Mouse (Mus musculus): ENCODE measurements around the gene Nemf.
"Not testable (repeated sequence)": the region's sequence is repeated elsewhere in the genome, so short reads cannot be mapped to it uniquely, and the experiment has no call there.

Nemf gene

DNA sequence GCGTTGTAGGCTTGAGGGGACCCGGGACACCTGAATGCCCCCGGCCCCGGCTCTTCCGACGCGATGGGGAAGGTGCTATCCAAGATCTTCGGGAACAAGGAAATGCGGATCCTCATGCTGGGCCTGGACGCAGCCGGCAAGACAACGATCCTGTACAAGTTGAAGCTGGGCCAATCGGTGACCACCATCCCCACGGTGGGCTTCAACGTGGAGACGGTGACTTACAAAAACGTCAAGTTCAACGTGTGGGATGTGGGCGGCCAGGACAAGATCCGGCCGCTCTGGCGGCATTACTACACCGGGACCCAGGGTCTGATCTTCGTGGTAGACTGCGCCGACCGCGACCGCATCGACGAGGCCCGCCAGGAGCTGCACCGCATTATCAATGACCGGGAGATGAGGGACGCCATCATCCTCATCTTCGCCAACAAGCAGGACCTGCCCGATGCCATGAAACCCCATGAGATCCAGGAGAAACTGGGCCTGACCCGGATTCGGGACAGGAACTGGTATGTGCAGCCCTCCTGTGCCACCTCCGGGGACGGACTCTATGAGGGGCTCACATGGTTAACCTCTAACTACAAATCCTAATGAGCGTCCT lies 15.9 kb upstream of the Nemf start:
- no peak for DNase-seq (ENCODE audit: low spot score)

DNA sequence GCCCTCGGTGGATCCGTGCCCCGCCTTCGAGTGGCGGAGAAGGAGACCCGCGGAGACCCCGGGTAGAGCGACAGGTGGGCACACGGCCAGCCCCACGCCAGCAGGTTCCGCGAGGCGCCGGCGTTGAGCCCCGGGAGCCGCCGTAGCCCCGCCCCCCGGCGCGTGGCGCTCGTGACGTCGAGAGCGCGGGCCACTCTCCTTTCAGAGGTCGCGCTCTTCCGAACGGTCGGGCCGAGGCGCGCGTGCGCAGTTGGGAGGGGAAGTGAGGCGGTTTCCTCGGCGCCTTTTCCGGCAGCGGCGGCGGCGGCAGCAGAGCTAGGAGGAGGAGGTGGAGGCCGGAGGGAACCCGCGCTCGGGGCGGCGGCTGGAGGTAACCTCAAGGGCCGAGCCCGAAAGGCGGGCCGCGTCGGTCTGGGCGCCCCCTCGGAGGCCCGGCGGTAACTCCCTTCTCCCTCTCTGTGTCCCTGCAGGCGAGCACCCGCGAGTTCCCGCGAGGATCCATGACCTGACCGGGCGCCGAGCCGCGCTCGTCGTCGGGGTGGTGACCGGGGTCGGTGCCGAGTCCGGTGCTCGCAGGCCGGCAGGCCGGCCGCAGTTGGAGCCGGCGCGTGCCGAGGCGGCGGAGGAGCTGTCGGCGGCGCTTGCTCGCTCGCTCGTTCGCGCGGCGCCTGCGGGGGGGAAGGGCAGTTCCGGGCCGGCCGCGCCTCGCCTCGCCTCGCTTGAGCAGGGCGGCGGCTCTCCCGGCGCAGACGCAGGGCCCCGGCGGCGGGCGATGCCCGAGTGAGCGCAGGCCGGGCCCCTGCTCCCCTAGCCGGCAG lies 15.1 kb upstream of the Nemf start, which contains the start of the genes Arf6 and Gm9887:
Arf6 (plus strand) TSS at position 297 of the 818 bp plus-strand sequence.
Gm9887 (minus strand) TSS at position 605 of the 818 bp plus-strand sequence.
- peak; percentile 99 for DNase-seq (ENCODE audit: low spot score)

DNA sequence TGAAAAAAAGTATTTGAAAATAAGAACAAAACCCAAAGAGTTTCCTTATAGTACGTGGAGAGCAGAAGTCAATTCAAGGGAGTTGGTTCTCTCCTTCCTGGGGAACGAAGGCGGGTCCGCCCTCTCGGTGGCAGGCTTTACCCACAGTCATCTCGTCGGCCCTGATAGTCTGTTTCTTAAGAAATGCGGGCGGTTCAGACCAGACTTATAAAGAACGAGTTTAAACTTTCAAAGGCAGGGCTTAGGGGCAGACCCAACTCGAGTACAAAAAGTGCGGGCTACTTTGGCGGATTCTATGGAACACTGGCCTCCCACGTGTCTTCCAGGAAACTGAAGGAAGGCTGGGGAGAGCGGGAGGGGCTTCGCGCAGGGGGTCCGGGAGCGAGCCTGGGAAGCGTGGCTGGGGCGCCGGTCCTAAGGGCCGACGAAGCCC lies 14.5 kb upstream of the Nemf start:
- no peak for DNase-seq (ENCODE audit: low spot score)

DNA sequence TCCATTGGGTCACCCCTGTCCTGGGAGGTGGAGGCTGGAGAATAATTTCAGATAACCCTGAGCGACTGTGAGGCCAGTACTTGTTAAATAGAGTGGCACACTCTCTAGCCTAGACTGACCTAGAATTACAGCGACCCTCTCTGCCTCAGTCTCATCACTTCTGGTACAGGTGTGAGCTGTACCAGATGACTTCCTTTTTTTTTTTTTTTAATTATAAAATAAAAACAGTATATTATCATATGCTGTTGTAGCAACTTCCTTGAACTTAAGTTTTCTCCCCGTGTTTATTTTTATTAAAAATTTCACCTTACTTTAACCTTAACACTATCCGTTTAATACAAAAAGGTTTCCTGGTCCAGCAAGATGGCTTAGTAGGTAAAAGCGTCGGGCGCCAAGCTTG lies 14.0 kb upstream of the Nemf start:
- no peak for DNase-seq (ENCODE audit: low spot score)

DNA sequence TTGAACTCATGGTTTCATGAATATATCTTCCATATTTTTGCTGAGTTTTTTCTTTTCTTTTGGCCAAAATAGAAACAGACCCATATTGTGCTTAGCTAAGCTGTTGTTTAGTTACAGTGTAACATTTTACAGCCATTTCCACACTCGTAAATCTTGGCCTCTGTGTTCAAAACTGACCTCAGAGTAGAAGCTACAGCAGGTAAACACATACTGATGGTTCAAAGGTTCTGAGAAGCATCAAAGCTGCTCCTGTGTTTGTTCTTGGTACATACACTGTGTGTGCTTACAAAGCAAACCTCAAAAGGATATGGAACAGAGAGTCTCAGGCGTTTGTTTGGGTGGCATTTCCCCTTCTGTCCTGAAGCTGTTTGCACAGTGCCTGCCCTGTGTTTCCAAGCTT lies 10.6 kb upstream of the Nemf start:
- DNase-seq (ENCODE audit: low spot score) = no peak

DNA sequence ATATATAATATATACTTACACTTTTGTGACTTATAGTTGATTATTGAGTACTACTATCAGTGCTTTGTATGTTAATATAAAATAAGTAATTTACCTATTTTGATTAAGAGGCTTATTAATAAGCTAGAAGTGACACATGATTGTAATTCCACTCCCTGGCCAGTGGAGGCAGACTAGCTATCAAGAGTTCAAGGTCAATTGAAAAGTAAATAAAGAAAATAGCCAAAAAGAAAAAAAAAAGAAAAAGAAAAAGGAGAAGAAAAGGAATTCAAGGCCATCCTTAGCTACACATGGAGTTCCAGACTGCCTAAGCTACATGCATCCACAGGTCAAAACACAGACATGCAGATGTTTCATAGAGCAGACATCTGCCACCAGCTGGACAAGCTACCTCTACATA lies 9.5 kb upstream of the Nemf start:
- no peak for DNase-seq (ENCODE audit: low spot score)

DNA sequence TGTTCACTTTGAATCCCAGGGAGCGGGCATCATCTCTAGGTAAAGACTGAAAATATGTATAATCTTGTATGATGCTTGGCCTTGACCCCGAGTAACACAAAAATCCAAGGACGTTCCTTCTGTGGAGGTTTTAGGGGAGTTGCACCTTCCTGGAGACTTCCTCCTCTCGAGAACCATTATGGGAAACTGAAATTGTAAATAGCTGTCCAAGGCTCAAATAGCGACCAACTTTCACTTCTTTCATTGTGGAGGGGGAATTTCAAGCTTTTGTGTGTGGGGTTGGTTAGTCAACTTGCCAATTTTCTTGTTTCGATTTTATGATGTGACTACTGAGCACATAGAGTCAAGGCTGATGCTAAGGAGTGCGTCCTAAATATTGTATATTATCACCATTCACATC lies 8.8 kb upstream of the Nemf start:
- DNase-seq (ENCODE audit: low spot score) = no peak

DNA sequence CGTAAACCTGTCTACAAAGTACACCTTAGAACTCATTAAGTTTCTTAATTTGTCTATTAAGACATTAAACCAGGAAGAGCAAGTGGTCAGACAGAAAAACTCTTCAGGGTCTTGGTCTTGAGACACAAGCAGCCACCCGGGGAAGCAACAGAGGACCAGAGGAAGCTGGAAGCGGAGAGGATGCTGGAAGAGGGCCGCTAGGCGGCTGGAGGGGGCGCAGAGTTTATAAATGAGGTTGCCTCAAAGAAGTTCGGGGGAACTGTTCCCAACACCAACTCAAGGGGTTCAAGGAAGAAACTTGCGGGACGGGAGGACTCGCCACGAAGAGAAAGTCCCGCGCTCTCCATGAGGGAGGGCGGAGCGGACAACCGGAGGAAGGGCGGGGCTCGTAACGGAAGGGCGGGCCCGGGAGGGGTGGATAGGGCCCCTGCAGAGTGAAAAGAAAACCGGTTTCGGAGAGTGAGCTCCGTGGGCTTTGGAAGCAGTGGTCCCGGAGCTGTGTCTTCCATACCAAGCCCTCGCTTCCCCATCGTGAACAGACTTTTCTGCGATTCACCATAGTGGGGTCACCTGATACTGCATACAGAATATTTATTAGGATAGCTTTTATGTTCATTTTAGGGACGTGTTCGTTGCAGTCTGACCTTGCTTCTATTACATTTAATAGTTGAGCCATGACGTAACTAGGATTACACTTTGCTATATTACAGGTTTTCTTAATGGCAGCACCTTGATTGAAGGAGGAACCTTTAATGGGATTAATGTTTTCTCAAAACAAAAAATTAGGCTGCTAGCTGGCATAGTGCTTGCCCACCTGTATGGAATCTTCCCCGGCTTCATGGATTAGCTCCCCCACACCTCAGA lies 7.2 kb upstream of the Nemf start:
- DNase-seq (ENCODE audit: low spot score) = peak; percentile 84

DNA sequence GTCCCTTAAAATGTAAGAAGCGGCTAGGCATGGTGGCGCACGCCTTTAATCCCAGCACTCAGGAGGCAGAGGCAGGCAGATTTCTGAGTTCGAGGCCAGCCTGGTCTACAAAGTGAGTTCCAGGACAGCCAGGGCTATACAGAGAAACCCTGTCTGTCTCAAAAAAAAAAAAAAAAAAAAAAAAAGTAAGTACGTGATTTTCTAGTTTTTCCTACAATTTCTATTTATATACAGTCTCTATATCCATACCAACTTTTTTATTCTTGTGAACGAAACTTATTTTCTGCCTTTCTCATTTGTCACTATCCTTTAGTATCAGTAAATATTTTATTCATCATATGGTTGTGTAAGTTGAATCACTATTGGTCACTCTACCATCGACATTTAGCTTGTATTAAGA lies 6.1 kb upstream of the Nemf start:
- DNase-seq (ENCODE audit: low spot score) = not testable (repeated sequence)

DNA sequence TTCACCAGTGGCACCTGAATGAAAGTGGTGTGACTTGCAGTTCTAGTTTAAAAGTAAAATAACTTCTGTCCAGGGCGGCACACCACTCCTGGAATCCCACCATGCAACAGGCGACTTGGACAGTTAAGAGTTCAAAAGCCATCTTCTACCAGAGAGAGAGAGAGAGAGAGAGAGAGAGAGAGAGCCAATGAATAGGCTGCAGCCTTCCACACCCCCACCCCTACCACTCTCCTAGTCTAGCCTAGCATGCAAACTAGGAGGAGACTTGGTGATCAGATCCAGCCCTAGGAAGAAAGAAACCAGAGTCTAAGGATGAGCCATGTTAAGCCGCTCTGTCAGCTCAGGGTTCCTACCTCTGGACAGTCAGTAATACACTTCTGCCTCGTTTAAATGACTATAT lies 5.4 kb upstream of the Nemf start:
- no peak for DNase-seq (ENCODE audit: low spot score)

DNA sequence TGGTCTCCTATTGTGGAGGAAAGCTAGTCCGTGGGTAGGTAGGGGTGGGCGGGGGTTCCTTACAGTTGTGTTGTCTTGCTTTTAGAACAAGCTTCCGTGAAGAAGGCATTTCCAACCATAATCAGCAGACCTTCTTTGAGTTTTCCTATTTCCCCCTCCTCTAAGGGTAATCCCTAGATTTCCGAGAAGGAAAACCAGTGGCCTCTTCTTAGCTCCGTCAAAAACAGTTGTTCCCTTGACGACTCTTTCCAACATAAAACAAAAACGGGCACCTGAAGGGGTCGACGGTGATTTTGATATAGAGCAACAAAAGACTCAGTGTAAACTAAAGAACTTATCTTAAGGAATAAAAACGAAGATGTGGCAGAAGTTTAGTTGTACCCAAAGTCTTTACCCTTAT lies 5.0 kb upstream of the Nemf start:
- DNase-seq (ENCODE audit: low spot score) = no peak

DNA sequence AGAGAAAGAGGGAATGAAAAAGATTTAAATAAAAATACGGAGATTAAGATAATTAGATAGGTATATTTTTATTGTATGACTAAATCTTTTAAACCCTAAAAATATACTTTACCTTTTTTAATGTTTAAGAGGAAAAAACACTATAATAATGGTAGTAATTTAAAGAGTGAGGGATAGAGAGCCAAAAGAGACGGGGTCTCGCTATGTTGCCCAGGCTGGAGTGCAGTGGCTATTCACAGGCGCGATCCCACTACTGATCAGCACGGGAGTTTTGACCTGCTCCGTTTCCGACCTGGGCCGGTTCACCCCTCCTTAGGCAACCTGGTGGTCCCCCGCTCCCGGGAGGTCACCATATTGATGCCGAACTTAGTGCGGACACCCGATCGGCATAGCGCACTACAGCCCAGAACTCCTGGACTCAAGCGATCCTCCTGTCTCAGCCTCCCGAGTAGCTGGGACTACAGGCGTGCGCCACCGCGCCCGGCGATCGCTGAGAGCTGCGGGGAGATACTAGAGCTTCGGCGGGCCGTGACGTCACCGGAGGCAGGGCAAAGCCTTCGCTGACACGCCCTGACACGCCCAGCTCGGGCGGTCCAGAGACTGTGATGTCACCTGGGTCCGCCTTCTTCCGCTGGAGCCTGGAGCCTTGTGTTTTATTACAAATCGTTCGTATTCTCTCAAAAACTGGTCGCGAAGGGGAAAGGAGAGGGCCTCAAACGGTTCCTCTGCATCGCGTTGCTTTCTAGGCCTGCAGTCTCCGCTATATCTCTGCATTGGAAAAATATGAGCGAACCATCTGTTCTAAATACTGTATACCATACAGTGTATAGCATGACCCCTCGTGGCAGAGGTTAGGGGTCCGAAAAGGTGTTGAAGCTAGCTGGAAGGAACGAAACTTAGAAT lies 4.3 kb upstream of the Nemf start:
- DNase-seq (ENCODE audit: low spot score) = peak; percentile 99

DNA sequence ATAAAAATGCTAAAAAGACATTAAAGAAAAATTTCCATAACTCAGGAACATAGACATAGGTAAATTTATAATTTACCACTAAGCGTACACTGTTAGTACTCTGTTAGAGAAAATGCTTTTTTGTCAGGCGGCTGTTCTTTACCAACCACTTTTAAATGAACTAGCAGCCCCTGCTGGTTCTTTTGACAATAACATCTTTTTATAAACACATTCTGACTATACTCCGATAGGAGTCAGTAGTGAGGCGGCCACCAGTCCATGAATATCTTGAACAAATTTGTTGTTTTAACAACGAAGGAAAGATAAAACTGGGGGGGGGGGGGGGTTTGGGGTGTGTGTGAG lies 3.7 kb upstream of the Nemf start:
- peak; percentile 13 for DNase-seq (ENCODE audit: low spot score)

DNA sequence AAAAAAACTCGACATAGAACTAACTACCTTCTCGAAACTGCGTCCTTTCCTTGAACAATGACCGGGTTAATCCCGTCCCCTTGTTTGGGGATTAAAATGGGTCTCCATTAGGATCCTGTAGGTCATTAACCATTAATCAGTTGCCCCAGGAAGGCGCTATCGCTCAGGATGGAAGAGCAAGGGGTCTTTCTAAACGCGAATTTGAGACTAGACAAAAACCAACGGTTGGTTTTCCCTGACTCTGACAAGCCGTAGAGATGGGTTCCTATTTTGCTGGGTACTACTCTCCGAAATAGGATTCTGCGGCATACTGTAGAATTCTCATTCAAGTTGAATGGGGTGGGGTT lies 308 bp upstream of the Nemf start:
- DNase-seq (ENCODE audit: low spot score) = no peak

DNA sequence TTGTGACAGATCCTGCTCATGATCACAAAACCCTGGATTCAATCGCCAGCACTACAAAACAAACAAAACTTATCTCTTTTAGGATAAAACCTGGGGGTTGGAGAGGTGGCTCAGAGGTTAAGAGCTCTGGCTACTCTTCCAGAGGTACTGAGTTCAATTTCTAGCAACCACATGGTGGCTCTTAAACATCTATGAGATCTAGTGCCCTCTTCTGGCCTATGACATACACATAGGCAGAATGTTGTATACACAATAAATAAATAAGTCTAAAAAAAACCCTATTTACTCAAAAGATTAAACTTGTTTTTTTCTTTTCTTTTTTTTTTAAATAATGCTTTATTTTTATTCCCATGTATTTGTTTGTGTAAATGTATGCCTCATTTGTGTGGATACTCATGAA lies 5.3 kb downstream of the Nemf start:
- DNase-seq (ENCODE audit: low spot score) = no peak

DNA sequence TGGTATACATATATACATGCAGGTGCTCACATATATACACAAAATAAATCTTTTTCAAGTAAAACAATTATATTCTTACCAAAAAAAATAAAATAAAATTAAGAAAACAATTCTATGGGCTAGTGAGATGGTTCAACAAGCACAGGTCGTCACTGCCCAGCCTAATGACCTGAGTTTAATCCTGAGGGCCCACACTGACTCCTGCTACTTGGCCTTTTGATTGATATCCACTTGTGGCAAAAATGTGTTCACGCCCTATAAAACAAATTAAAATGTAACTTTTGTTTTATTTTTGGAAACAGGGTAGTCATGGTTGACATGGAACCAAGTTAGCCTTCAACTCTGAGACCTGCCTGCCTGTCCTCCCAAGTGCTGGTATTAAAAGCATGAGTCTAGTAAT lies 7.0 kb downstream of the Nemf start:
- no peak for DNase-seq (ENCODE audit: low spot score)

DNA sequence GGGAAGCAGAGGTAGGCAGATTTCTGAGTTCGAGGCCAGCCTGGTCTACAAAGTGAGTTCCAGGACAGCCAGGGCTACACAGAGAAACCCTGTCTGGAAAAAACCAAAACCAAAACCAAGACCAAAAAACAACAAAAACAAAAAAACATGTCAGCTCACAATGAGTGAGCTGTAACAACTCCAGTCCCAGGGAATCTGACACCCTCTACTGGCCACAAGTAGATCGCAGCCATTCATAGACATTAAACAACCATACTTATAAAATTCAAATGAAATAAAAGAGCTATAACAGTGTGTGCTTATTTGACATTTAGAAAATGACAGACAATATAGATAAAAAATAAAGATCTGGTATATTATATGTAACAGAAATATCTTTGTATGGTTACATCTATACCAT lies 23.4 kb downstream of the Nemf start:
- no peak for DNase-seq (ENCODE audit: low spot score)

DNA sequence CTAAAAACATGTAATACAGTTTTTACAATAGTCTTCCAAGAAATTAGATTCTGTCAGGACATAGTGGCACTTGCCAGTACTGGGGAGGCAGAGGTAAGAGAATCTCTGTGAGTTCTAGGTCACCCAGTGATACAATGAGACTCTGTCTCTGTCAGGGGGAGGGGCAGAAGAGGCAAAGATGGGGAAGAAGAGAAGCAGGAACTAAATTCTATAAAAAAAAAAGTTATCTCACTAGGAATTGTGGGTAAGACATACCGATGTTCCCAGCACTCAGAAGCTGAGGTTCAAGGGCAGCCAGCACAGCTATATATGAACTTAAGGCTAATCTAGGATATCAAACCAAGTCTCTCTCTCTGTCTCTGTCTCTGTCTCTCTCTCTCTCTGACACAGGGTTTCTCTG lies 24.8 kb downstream of the Nemf start:
- DNase-seq (ENCODE audit: low spot score) = no peak

DNA sequence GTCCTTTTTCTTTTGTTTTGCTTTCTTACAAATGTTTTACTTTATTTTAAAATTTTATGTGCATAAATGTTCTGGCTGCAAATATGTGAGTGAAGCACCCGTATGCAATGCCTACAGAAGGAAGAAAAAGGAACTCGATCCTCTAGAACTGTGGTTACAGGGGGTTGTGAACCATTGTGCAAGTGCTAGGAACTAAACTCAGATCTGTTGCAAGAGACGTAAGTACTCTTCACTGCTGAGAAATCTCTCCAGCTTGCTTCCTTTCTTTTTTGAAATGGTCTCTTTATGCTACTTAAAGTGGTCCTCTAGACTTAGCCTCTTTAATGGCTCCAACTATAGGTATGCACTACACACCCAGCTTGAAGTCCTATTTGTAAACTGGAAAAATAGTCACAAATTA lies 25.8 kb downstream of the Nemf start:
- no peak for DNase-seq (ENCODE audit: low spot score)

DNA sequence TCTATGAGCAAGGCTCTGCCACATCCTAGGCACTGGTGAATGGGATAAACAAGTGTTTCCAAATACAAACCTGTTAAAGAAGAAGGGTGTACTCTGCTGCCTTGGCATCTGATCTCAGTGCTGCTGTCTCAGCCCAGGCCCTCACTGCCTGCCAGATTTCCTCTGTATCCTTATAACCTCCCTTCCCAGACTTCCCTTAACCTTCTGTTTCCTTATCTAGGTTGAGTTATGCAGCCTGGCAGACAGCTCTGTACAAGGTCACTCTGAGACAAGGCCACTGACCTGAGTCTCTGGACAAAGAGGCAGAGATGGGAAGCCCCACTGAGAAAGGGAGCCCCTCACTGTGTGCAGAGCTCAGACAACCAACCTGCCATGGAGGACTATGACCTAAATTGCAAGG lies 38.5 kb downstream of the Nemf start:
- no peak for DNase-seq (ENCODE audit: low spot score)

DNA sequence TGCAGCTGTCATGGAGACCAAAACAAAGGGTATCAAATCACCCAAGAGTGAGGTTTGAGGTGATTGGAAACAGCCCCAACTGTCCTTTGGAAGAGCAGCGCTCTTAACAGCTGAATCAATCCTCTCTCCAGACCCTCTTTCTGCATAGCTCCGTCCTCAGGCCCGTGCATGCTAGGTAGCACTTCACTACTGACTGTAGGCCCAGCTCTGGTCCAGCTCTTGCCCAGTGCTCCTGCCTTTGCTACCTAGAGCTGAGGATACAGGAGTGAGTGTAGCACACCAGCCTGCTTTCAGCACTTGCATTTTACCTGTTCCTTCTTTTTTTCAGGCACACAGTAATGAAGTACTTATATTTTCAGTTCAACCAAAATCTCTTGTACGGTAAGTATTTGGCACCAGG lies 47.3 kb downstream of the Nemf start:
- no peak for DNase-seq (ENCODE audit: low spot score)

DNA sequence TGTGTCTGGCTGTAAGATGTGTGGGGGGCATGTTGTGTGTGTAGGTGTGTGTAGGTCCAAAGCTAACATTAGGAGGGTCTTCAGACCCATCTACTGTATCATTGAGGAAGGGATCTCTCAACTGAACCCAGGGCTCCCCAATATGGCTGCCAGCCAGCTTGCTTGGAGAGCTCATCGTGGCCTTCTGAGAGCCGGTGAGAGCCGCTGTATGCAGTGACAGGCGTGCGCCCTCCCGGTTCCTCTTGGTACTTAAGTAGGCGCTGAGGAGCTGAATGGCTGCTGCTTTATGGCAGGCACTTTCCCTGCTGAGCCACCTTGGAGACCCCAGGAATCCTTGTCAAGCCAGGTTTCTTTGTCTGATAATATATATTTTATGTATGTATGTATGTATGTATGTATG lies 50.6 kb downstream of the Nemf start:
- DNase-seq (ENCODE audit: low spot score) = no peak
